Mouse (Mus musculus) CH12.LX (cell line): ENCODE data around the gene Por. TPM values are rescaled to one million over a fixed set of nuclear protein-coding genes. Genes with fewer than 3 reads are reported as not detected.

Source experiments
- DNase-seq: peaks from one replicate; pipeline ENCODE4 v3.0.0-alpha.2; 2013; ENCODE audit errors: extremely low read depth
- H3K27ac ChIP-seq: 2 replicates; pipeline ENCODE4 v1.5.1; 2012; ENCODE audit warnings: low read depth, mild to moderate bottlenecking, control low read depth, moderate library complexity; ENCODE audit not compliant: insufficient read depth
- H3K27me3 ChIP-seq: replicated peaks from 2 replicates; pipeline ENCODE3; 2012; ENCODE audit warnings: inconsistent platforms
- H3K36me3 ChIP-seq, 2 experiments: replicated peaks in 1 of 2; 2 replicates each; pipeline versions ENCODE3 to v1.6.1; 2012; ENCODE audit warnings: inconsistent platforms in 1 of 2, low read length in 1 of 2, mild to moderate bottlenecking in 1 of 2, mixed read lengths in 1 of 2, moderate library complexity in 1 of 2; ENCODE audit not compliant: control insufficient read depth in 1 of 2, insufficient read depth in 1 of 2
- H3K4me1 ChIP-seq, 2 experiments: 2 replicates each; pipeline ENCODE4 v1.6.1; 2012; ENCODE audit warnings: inconsistent platforms in 1 of 2, moderate library complexity in 1 of 2; ENCODE audit not compliant: insufficient read depth in 2 of 2, control insufficient read depth in 1 of 2
- H3K4me2 ChIP-seq: 2 replicates; pipeline ENCODE4 v1.6.1; 2012; ENCODE audit warnings: low read depth, mild to moderate bottlenecking, control low read depth; ENCODE audit not compliant: poor library complexity, insufficient read depth, severe bottlenecking
- H3K4me3 ChIP-seq, 3 experiments: fragments of 150-350 bp in 1 of 3; sonication (generic) in 1 of 3; replicated peaks in 1 of 3; 2 replicates each; pipeline versions ENCODE3 to v1.5.1; 2011 to 2012; ENCODE audit warnings: low read depth in 2 of 3, low read length in 2 of 3, mild to moderate bottlenecking in 2 of 3, moderate library complexity in 2 of 3, control low read depth in 1 of 3, improper control_type of control experiment in 1 of 3, inconsistent platforms in 1 of 3, mixed read lengths in 1 of 3; ENCODE audit not compliant: poor library complexity in 1 of 3
- H3K79me2 ChIP-seq: replicated peaks from 2 replicates; pipeline ENCODE4 v1.6.1; 2012; ENCODE audit warnings: mild to moderate bottlenecking, moderate library complexity; ENCODE audit not compliant: control insufficient read depth, poor library complexity, insufficient read depth, severe bottlenecking; ENCODE audit errors: extremely low read depth
- H3K9ac ChIP-seq: 2 replicates; pipeline ENCODE4 v1.6.1; 2012; ENCODE audit warnings: low read depth, mild to moderate bottlenecking, control low read depth, moderate library complexity; ENCODE audit not compliant: insufficient read depth
- H3K9me3 ChIP-seq: replicated peaks from 2 replicates; pipeline ENCODE3; 2012; ENCODE audit warnings: low read length, inconsistent platforms, mixed read lengths
- BHLHE40 ChIP-seq: IDR thresholded peaks from 2 replicates; pipeline ENCODE4 v1.6.1; 2011; ENCODE audit warnings: mild to moderate bottlenecking, low read depth, low read length, improper control_type of control experiment
- CHD1 ChIP-seq: IDR thresholded peaks from 2 replicates; pipeline ENCODE4 v1.6.1; 2012; ENCODE audit warnings: low read depth, low read length, improper control_type of control experiment, inconsistent platforms
- CHD2 ChIP-seq: IDR thresholded peaks from 2 replicates; pipeline ENCODE4 v1.6.1; 2011; ENCODE audit warnings: low read length, improper control_type of control experiment
- CTCF ChIP-seq, 2 experiments: IDR thresholded peaks in 1 of 2; conservative IDR thresholded peaks in 1 of 2; 2 replicates each; pipeline ENCODE4 v1.5.1; 2011 to 2012; ENCODE audit warnings: low read depth in 2 of 2, low read length in 2 of 2, improper control_type of control experiment in 1 of 2, inconsistent platforms in 1 of 2, mild to moderate bottlenecking in 1 of 2, moderate library complexity in 1 of 2
- IRF4 ChIP-seq: IDR thresholded peaks from 2 replicates; pipeline ENCODE4 v1.6.1; 2014; ENCODE audit warnings: low read depth, mild to moderate bottlenecking, inconsistent platforms, low read length, improper control_type of control experiment
- JUN ChIP-seq: IDR thresholded peaks from 2 replicates; pipeline ENCODE4 v1.6.1; 2011; ENCODE audit warnings: low read depth, mild to moderate bottlenecking, low read length, improper control_type of control experiment, moderate library complexity; ENCODE audit not compliant: insufficient read depth
- JUND ChIP-seq: conservative IDR thresholded peaks from 2 replicates; pipeline ENCODE4 v1.6.1; 2011; ENCODE audit warnings: low read depth, low read length, improper control_type of control experiment
- KAT2A ChIP-seq: IDR thresholded peaks from 2 replicates; pipeline ENCODE4 v1.6.1; 2012; ENCODE audit warnings: low read length, improper control_type of control experiment, inconsistent platforms; ENCODE audit not compliant: insufficient replicate concordance
- MAZ ChIP-seq: IDR thresholded peaks from 2 replicates; pipeline ENCODE4 v1.6.1; 2012; ENCODE audit warnings: low read depth, mild to moderate bottlenecking, inconsistent platforms, low read length, improper control_type of control experiment, moderate library complexity
- MEF2A ChIP-seq: IDR thresholded peaks from 2 replicates; pipeline ENCODE4 v1.6.1; 2014; ENCODE audit warnings: low read depth, mild to moderate bottlenecking, inconsistent platforms, low read length, improper control_type of control experiment, borderline replicate concordance
- MYC ChIP-seq: IDR thresholded peaks from 2 replicates; pipeline ENCODE4 v1.6.1; 2011; ENCODE audit warnings: low read depth, mild to moderate bottlenecking, improper control_type of control experiment, low read length
- NELFE ChIP-seq: IDR thresholded peaks from 2 replicates; pipeline ENCODE4 v1.6.1; 2011; ENCODE audit warnings: low read depth, low read length, improper control_type of control experiment
- PAX5 ChIP-seq: IDR thresholded peaks from 2 replicates; pipeline ENCODE4 v1.6.1; 2012; ENCODE audit warnings: low read length, inconsistent platforms, mixed read lengths
- POLR2AphosphoS2 ChIP-seq: IDR thresholded peaks from 2 replicates; pipeline ENCODE4 v1.6.1; 2011; ENCODE audit warnings: low read depth, low read length, improper control_type of control experiment
- RAD21 ChIP-seq: IDR thresholded peaks from 2 replicates; pipeline ENCODE4 v1.6.1; 2011; ENCODE audit warnings: low read depth, mild to moderate bottlenecking, low read length, improper control_type of control experiment, moderate library complexity
- RCOR1 ChIP-seq: conservative IDR thresholded peaks from 2 replicates; pipeline ENCODE4 v1.6.1; 2012; ENCODE audit warnings: low read depth, mild to moderate bottlenecking, inconsistent platforms, low read length, improper control_type of control experiment
- TCF12 ChIP-seq: IDR thresholded peaks from 2 replicates; pipeline ENCODE4 v1.6.1; 2014; ENCODE audit warnings: low read depth, mild to moderate bottlenecking, inconsistent platforms, low read length, improper control_type of control experiment
- UBTF ChIP-seq: IDR thresholded peaks from 2 replicates; pipeline ENCODE4 v1.6.1; 2012; ENCODE audit warnings: low read depth, mild to moderate bottlenecking, inconsistent platforms, low read length, improper control_type of control experiment, moderate library complexity
- ZKSCAN1 ChIP-seq: IDR thresholded peaks from 2 replicates; pipeline ENCODE4 v1.6.1; 2012; ENCODE audit warnings: low read depth, inconsistent platforms, low read length, improper control_type of control experiment, borderline replicate concordance
- ZMIZ1 ChIP-seq: IDR thresholded peaks from 2 replicates; pipeline ENCODE4 v1.6.1; 2012; ENCODE audit warnings: low read depth, mild to moderate bottlenecking, inconsistent platforms, low read length, improper control_type of control experiment
- ZNF384 ChIP-seq: IDR thresholded peaks from 2 replicates; pipeline ENCODE4 v1.6.1; 2012; ENCODE audit warnings: low read depth, low read length, improper control_type of control experiment, inconsistent platforms
- dilution Hi-C: fragments of 300-500 bp; cut with MboI; formaldehyde crosslinking; loops from 2 replicates; pipeline ENCODE4 v1.14.3; 2020; ENCODE audit warnings: low sequenced_read_pairs; ENCODE audit not compliant: extremely low pct_unique_long_range_greater_than_20kb, extremely low pct_ligation_motif_present
- in situ Hi-C: fragments of 300-500 bp; cut with MboI; formaldehyde crosslinking; loops from 3 replicates; pipeline ENCODE4 v1.14.3; 2019; ENCODE audit warnings: low sequenced_read_pairs, low pct_ligation_motif_present, low pct_unique_long_range_greater_than_20kb, mixed read lengths
- polyA plus RNA-seq: library from polyadenylated mRNA; unstranded; fragments of >175 nt; gene quantifications from 2 replicates; pipeline ENCODE4 v1.2.1, GENCODE M21; 2012; ENCODE audit warnings: low read depth; ENCODE audit not compliant: insufficient read length
- total RNA-seq, 2 experiments: library from RNA; depleted of rRNA; stranded (reverse); fragments of 300-350 nt in 1 of 2; fragments of >200 nt in 1 of 2; gene quantifications; 2 replicates each; pipeline ENCODE4 v1.2.3; 2012 to 2014

Gene Por
- total and polyA plus RNA-seq, 3 experiments, result 17.3 to 56.8 (median 41.2) TPM

DNA sequence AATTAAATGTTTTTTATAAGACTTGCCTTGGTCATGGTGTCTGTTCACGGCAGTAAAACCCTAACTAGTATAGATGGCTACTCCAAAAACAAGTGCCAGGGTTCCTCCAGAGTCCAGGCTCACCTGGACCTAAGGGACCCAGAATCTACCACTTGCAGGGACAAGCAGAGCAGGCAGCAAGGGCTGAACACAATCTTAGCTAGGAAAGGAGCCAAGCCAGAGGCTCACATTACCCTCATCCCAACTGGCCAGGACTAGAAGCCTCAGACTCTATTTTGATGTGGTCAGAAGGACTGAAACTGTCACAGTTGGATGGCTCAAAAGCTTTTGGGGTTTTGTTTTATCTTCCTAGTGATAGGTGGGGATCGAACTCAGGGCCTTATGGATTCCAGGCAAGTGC is 81.8 kb downstream of the Por start:
- dilution Hi-C loops (no loop called here), in situ Hi-C loops (no loop called here)
- Histone ChIP-seq H3K36me3 (no peaks in the 10 kb centered on the region), H3K4me3 (no peak overlapping the region), H3K27me3 (peaks cover 49% of the 10 kb centered on the region), H3K79me2 (no peaks in the 10 kb centered on the region), H3K27ac (no peak overlapping the region), H3K9me3 (peaks cover 20% of the 10 kb centered on the region), H3K4me2 (no peak overlapping the region)
- DNase-seq, result no peak
- TF ChIP-seq JUN (no peak), KAT2A (no peak), PAX5 (no peak), ZNF384 (no peak), NELFE (no peak), MEF2A (no peak), ZMIZ1 (no peak), CHD2 (no peak), JUND (no peak), TCF12 (no peak), RAD21 (no peak), CHD1 (no peak), BHLHE40 (no peak), ZKSCAN1 (no peak), IRF4 (no peak), MYC (no peak)
- TF ChIP-seq, all 38 proteins: peak for 0
- Histone ChIP-seq H3K9ac (no peak overlapping the region), H3K4me1 (peaks cover 0 to 6% of the 10 kb centered on the region in 2 experiments; a peak in 2 of 4 replicates)

DNA sequence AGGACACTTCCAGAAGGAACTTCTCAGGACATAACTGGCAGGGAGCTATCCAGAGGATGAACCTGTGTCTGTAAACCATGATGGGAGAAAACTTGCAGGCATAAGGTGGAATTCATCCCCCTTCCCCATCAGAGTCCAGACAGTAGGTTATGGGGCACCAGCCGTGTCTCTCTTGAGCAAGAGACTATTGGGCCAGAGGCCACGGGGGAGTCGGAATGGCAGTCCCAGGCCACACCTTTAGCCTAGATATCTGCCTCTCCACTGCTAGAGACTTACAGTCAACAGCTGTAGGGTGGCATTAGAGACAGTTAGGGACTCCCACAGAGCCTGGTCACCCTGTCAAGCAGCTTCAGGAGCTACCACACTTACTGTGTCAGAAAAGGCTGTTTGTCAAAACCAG is 92.0 kb downstream of the Por start:
- Histone ChIP-seq H3K4me3 (no peak overlapping the region), H3K79me2 (no peaks in the 10 kb centered on the region), H3K9ac (no peak overlapping the region), H3K4me1 (no peaks in the 10 kb centered on the region), H3K27me3 (peaks cover 6% of the 10 kb centered on the region), H3K27ac (no peak overlapping the region), H3K9me3 (peaks cover 4% of the 10 kb centered on the region), H3K4me2 (no peak overlapping the region), H3K36me3 (no peaks in the 10 kb centered on the region)
- dilution Hi-C loops, result no loop called here
- TF ChIP-seq TCF12, result no peak
- TF ChIP-seq JUN, result no peak
- no peak for TF ChIP-seq MAZ
- no peak for TF ChIP-seq NELFE
- no peak for TF ChIP-seq KAT2A
- TF ChIP-seq RCOR1, result no peak
- no peak for TF ChIP-seq UBTF
- no peak for TF ChIP-seq CHD1
- TF ChIP-seq POLR2AphosphoS2, result no peak
- no peak for TF ChIP-seq CTCF (conservative IDR thresholded peaks at IDR 0.05 in 1 of 2, IDR thresholded peaks at IDR 0.05 in 1 of 2; ENCODE audit: low read depth in 2 of 2, low read length in 2 of 2)
- no peak for DNase-seq
- in situ Hi-C loops, result no loop called here
